Mouse (Mus musculus) liver, adult 2 months (tissue): ENCODE data around the gene Llgl1. TPM values are rescaled to one million over a fixed set of nuclear protein-coding genes. Genes with fewer than 3 reads are reported as not detected.

ENCODE experiments used
- DNase-seq: peaks from one replicate; pipeline ENCODE4 v3.0.0-alpha.2; 2011; ENCODE audit warnings: low read depth, low spot score; ENCODE audit errors: extremely low read depth
- H3K27ac ChIP-seq: fragments of 200-500 bp; replicated peaks from 2 replicates; pipeline ENCODE4 v1.5.1; 2012; ENCODE audit warnings: low read depth, mild to moderate bottlenecking, control low read depth, inconsistent platforms, low read length; ENCODE audit not compliant: insufficient read depth
- H3K27me3 ChIP-seq: fragments of 200-500 bp; 2 replicates; pipeline ENCODE4 v1.6.1; 2012; ENCODE audit warnings: mild to moderate bottlenecking, moderate library complexity, low read length, inconsistent platforms; ENCODE audit not compliant: control insufficient read depth, insufficient read depth
- H3K36me3 ChIP-seq: fragments of 200-500 bp; 2 replicates; pipeline ENCODE4 v1.6.1; 2012; ENCODE audit warnings: low read length, inconsistent platforms; ENCODE audit not compliant: control insufficient read depth, insufficient read depth
- H3K4me1 ChIP-seq: fragments of 200-500 bp; 2 replicates; pipeline ENCODE4 v1.6.1; 2011; ENCODE audit warnings: low read length; ENCODE audit not compliant: control insufficient read depth, insufficient read depth
- H3K4me3 ChIP-seq: fragments of 200-500 bp; 2 replicates; pipeline ENCODE4 v1.5.1; 2011; ENCODE audit warnings: low read depth, mild to moderate bottlenecking, control low read depth, low read length, moderate library complexity; ENCODE audit not compliant: insufficient read depth
- H3K79me2 ChIP-seq: fragments of 200-500 bp; 2 replicates; pipeline ENCODE4 v1.6.1; 2012; ENCODE audit warnings: inconsistent platforms, mild to moderate bottlenecking, low read length, moderate library complexity; ENCODE audit not compliant: control insufficient read depth, insufficient read depth
- H3K9ac ChIP-seq: fragments of 200-500 bp; 2 replicates; pipeline ENCODE4 v1.6.1; 2012; ENCODE audit warnings: low read depth, mild to moderate bottlenecking, control low read depth, inconsistent platforms, low read length
- CTCF ChIP-seq: fragments of 200-500 bp; IDR thresholded peaks from 2 replicates; pipeline ENCODE4 v1.5.1; 2011; ENCODE audit warnings: low read depth, low read length, control low read depth
- POLR2A ChIP-seq: fragments of 200-500 bp; IDR thresholded peaks from 2 replicates; pipeline ENCODE4 v1.6.1; 2011; ENCODE audit warnings: low read length, control low read depth; ENCODE audit not compliant: insufficient read depth; ENCODE audit errors: extremely low read depth
- WGBS: fragments of 180-500 bp; shearing (Covaris S2); methylation state at CpG from one replicate; pipeline ENCODE4 v1.1.7; 2018; 5-methylcytosine and 5-hydroxymethylcytosine counted together
- polyA plus RNA-seq: library from polyadenylated mRNA; depleted of rRNA; stranded (reverse); fragments of >200 nt; gene quantifications from 2 replicates; pipeline ENCODE4 v1.2.3, GENCODE M21; 2012; rRNA removed
- total RNA-seq: library from RNA; depleted of rRNA; stranded (reverse); fragments of >200 nt; gene quantifications from 2 replicates; pipeline ENCODE4 v1.2.3, GENCODE M21; 2014; rRNA removed

The Llgl1 gene
- total and polyA plus RNA-seq, 2 experiments: 2.7 to 11.5 TPM

- Histone ChIP-seq H3K4me1 (peaks cover 17% of the 10 kb centered on the region), H3K9ac (no peak overlapping the region), H3K79me2 (no peaks in the 10 kb centered on the region; the same call in 1 of the 2 replicates), H3K36me3 (no peaks in the 10 kb centered on the region), H3K27me3 (no peaks in the 10 kb centered on the region), H3K27ac (no peak overlapping the region), H3K4me3 (no peak overlapping the region)
- no peak for DNase-seq
- TF ChIP-seq CTCF: no peak
- no peak for TF ChIP-seq POLR2A
- 81% methylated on average over 5 of the region's 5 CpGs for WGBS
These were observed 35.7 kb downstream of the Llgl1 start for GRCm38 (mm10) chr11:60735191-60735590.

GRCm38 (mm10) chr11:60736491-60736890, 37.0 kb downstream of the Llgl1 start:
- 81% methylated on average over 3 of the region's 3 CpGs for WGBS

GRCm38 (mm10) chr11:60737450-60737849, 37.9 kb downstream of the Llgl1 start:
- TF ChIP-seq CTCF (no peak), POLR2A (no peak)
- Histone ChIP-seq H3K79me2 (no peaks in the 10 kb centered on the region; the same call in 1 of the 2 replicates), H3K36me3 (no peaks in the 10 kb centered on the region), H3K4me1 (no peaks in the 10 kb centered on the region), H3K27ac (no peak overlapping the region), H3K9ac (no peak overlapping the region), H3K27me3 (no peaks in the 10 kb centered on the region), H3K4me3 (no peak overlapping the region)
- DNase-seq: peak; percentile 43

More at GRCm38 (mm10) chr11:60736491-60736890, 37.0 kb downstream of the Llgl1 start:
- peaks cover 5% of the 10 kb centered on the region for H3K4me1 ChIP-seq
- no peak overlapping the region for H3K27ac ChIP-seq
- no peaks in the 10 kb centered on the region; the same call in 1 of the 2 replicates for H3K79me2 ChIP-seq
- no peak for TF ChIP-seq CTCF
- no peak overlapping the region for H3K9ac ChIP-seq
- H3K27me3 ChIP-seq: no peaks in the 10 kb centered on the region
- H3K4me3 ChIP-seq: no peak overlapping the region
- DNase-seq: no peak
- no peaks in the 10 kb centered on the region for H3K36me3 ChIP-seq

- Histone ChIP-seq H3K27ac (no peak overlapping the region), H3K4me3 (no peak overlapping the region), H3K4me1 (no peaks in the 10 kb centered on the region), H3K79me2 (no peaks in the 10 kb centered on the region), H3K9ac (no peak overlapping the region), H3K27me3 (no peaks in the 10 kb centered on the region), H3K36me3 (peaks cover under 1% of the 10 kb centered on the region; the same call in 1 of the 2 replicates)
- no peak for TF ChIP-seq POLR2A
- TF ChIP-seq CTCF: no peak
- 82% methylated on average over 3 of the region's 3 CpGs for WGBS
- DNase-seq: no peak
These were observed 40.8 kb downstream of the Llgl1 start for GRCm38 (mm10) chr11:60740321-60740720.

GRCm38 (mm10) chr11:60755570-60755969, 56.0 kb downstream of the Llgl1 start:
- TF ChIP-seq CTCF (no peak), POLR2A (no peak)
- Histone ChIP-seq H3K4me1 (no peaks in the 10 kb centered on the region), H3K36me3 (peaks cover 23% of the 10 kb centered on the region), H3K79me2 (no peaks in the 10 kb centered on the region), H3K27ac (no peak overlapping the region), H3K9ac (no peak overlapping the region), H3K4me3 (no peak overlapping the region), H3K27me3 (no peaks in the 10 kb centered on the region)
- 95% methylated on average over 7 of the region's 7 CpGs for WGBS
- no peak for DNase-seq

- H3K36me3 ChIP-seq: peaks cover 12% of the 10 kb centered on the region; the same call in 1 of the 2 replicates
- H3K27ac ChIP-seq: no peak overlapping the region
- TF ChIP-seq CTCF (no peak), POLR2A (no peak)
- 89% methylated on average over 3 of the region's 3 CpGs for WGBS
- no peak overlapping the region for H3K4me3 ChIP-seq
- no peak overlapping the region for H3K9ac ChIP-seq
- peaks cover 6% of the 10 kb centered on the region; the same call in 1 of the 2 replicates for H3K79me2 ChIP-seq
- no peak for DNase-seq
- no peaks in the 10 kb centered on the region for H3K27me3 ChIP-seq
- no peaks in the 10 kb centered on the region for H3K4me1 ChIP-seq
These were observed 62.2 kb downstream of the Llgl1 start for GRCm38 (mm10) chr11:60761681-60762080.

Other genes starting within 250 kb of the Llgl1 start
- 29.1 and 36.6 TPM in 2 replicates for gene Drg2, start 245.1 kb upstream of the Llgl1 start, total RNA-seq
- 40.1 and 41.7 TPM in 2 replicates for gene Drg2, start 245.1 kb upstream of the Llgl1 start, polyA plus RNA-seq
- under 0.01 TPM in 1 of 2 replicates, not detected in the other for gene Myo15, start 230.4 kb upstream of the Llgl1 start, total RNA-seq
- 0.05 and 0.06 TPM in 2 replicates for gene Myo15, start 230.4 kb upstream of the Llgl1 start, polyA plus RNA-seq
- gene Alkbh5, start 163.3 kb upstream of the Llgl1 start, total RNA-seq: 25.2 and 33.8 TPM in 2 replicates
- 21.2 and 22.6 TPM in 2 replicates for gene Alkbh5, start 163.3 kb upstream of the Llgl1 start, polyA plus RNA-seq
- gene Flii, start 27.5 kb downstream of the Llgl1 start, total RNA-seq: 33.4 and 35.1 TPM in 2 replicates
- gene Flii, start 27.5 kb downstream of the Llgl1 start, polyA plus RNA-seq: 82.7 and 86.7 TPM in 2 replicates
- 10.7 and 13.1 TPM in 2 replicates for gene Mief2, start 28.7 kb downstream of the Llgl1 start, total RNA-seq
- 20.3 and 26.3 TPM in 2 replicates for gene Mief2, start 28.7 kb downstream of the Llgl1 start, polyA plus RNA-seq
- gene Top3a, start 77.6 kb downstream of the Llgl1 start, total RNA-seq: 3.3 and 3.4 TPM in 2 replicates
- gene Top3a, start 77.6 kb downstream of the Llgl1 start, polyA plus RNA-seq: 3.4 and 3.8 TPM in 2 replicates
- 9.3 and 12.8 TPM in 2 replicates for gene Smcr8, start 77.8 kb downstream of the Llgl1 start, total RNA-seq
- gene Smcr8, start 77.8 kb downstream of the Llgl1 start, polyA plus RNA-seq: 6.2 and 7.7 TPM in 2 replicates
- gene Shmt1, start 112.0 kb downstream of the Llgl1 start, total RNA-seq: 162 and 214 TPM in 2 replicates
- gene Shmt1, start 112.0 kb downstream of the Llgl1 start, polyA plus RNA-seq: 239 and 306 TPM in 2 replicates
- 23.5 and 28.8 TPM in 2 replicates for gene Dhrs7b, start 130.9 kb downstream of the Llgl1 start, total RNA-seq
- gene Dhrs7b, start 130.9 kb downstream of the Llgl1 start, polyA plus RNA-seq: 15.0 and 15.5 TPM in 2 replicates
- 19.8 and 20.0 TPM in 2 replicates for gene Tmem11, start 179.5 kb downstream of the Llgl1 start, total RNA-seq
- gene Tmem11, start 179.5 kb downstream of the Llgl1 start, polyA plus RNA-seq: 48.9 and 67.8 TPM in 2 replicates
- 1.1 and 2.2 TPM in 2 replicates for gene Natd1, start 215.0 kb downstream of the Llgl1 start, total RNA-seq
- gene Natd1, start 215.0 kb downstream of the Llgl1 start, polyA plus RNA-seq: 6.6 and 7.0 TPM in 2 replicates
- 25.7 and 30.3 TPM in 2 replicates for gene Map2k3, start 232.3 kb downstream of the Llgl1 start, total RNA-seq
- 36.9 and 39.7 TPM in 2 replicates for gene Map2k3, start 232.3 kb downstream of the Llgl1 start, polyA plus RNA-seq